Mouse (Mus musculus) embryo, embryonic 10 days (tissue): ENCODE results near the gene Afp.

ENCODE experiments used
- DNase-seq: peaks from one replicate; pipeline ENCODE4 v3.0.0-alpha.2; 2015; ENCODE audit warnings: low spot score

Gene Afp

GRCm38 (mm10) chr5:90490518-90490917, at the start of gene Afp:
Afp (plus strand) TSS chr5:90490737.
- no peak for DNase-seq

- no peak for DNase-seq
Measured at GRCm38 (mm10) chr5:90447577-90447976, 43.0 kb upstream of the Afp start.

GRCm38 (mm10) chr5:90449961-90450360, 40.6 kb upstream of the Afp start:
- no peak for DNase-seq

- DNase-seq: no peak
Measured at GRCm38 (mm10) chr5:90452711-90453110, 37.8 kb upstream of the Afp start.

- DNase-seq: no peak
Measured at GRCm38 (mm10) chr5:90457241-90457640, 33.3 kb upstream of the Afp start.

- no peak for DNase-seq
Measured at GRCm38 (mm10) chr5:90458727-90459126, 31.8 kb upstream of the Afp start.

GRCm38 (mm10) chr5:90460619-90461018, 29.9 kb upstream of the Afp start, which contains the start of gene Alb:
Alb (plus strand) TSS chr5:90460897.
- DNase-seq: no peak

- no peak for DNase-seq
Measured at GRCm38 (mm10) chr5:90466806-90467205, 23.7 kb upstream of the Afp start.

GRCm38 (mm10) chr5:90467245-90467644, 23.3 kb upstream of the Afp start:
- DNase-seq: peak; percentile 83

- DNase-seq: no peak
Measured at GRCm38 (mm10) chr5:90470836-90471235, 19.7 kb upstream of the Afp start.

- DNase-seq: no peak
Measured at GRCm38 (mm10) chr5:90473902-90474301, 16.6 kb upstream of the Afp start.

- DNase-seq: no peak
Measured at GRCm38 (mm10) chr5:90474369-90474768, 16.2 kb upstream of the Afp start.

GRCm38 (mm10) chr5:90476741-90477140, 13.8 kb upstream of the Afp start:
- no peak for DNase-seq

- no peak for DNase-seq
Measured at GRCm38 (mm10) chr5:90477308-90478140, 13.0 kb upstream of the Afp start.

- DNase-seq: no peak
Measured at GRCm38 (mm10) chr5:90478886-90479285, 11.7 kb upstream of the Afp start.

GRCm38 (mm10) chr5:90485597-90485996, 4.9 kb upstream of the Afp start:
- DNase-seq: no peak

- no peak for DNase-seq
Measured at GRCm38 (mm10) chr5:90488323-90488722, 2.2 kb upstream of the Afp start.

- no peak for DNase-seq
Measured at GRCm38 (mm10) chr5:90492440-90492839, 1.9 kb downstream of the Afp start.

- DNase-seq: no peak
Measured at GRCm38 (mm10) chr5:90494308-90494707, 3.8 kb downstream of the Afp start.

- no peak for DNase-seq
Measured at GRCm38 (mm10) chr5:90499509-90499908, 9.0 kb downstream of the Afp start.

GRCm38 (mm10) chr5:90500714-90501113, 10.2 kb downstream of the Afp start:
- peak; percentile 84 for DNase-seq

GRCm38 (mm10) chr5:90501752-90502151, 11.2 kb downstream of the Afp start:
- DNase-seq: no peak

- DNase-seq: no peak
Measured at GRCm38 (mm10) chr5:90504742-90505141, 14.2 kb downstream of the Afp start.

GRCm38 (mm10) chr5:90506507-90506906, 16.0 kb downstream of the Afp start:
- DNase-seq: no peak
